Mouse (Mus musculus) ovary, postnatal 10 days (tissue): ENCODE measurements around the gene Pcbp2.

Experiments
- DNase-seq: peaks from one replicate; pipeline ENCODE4 v3.0.0; 2022; ENCODE audit warnings: low spot score

Gene Pcbp2

DNA sequence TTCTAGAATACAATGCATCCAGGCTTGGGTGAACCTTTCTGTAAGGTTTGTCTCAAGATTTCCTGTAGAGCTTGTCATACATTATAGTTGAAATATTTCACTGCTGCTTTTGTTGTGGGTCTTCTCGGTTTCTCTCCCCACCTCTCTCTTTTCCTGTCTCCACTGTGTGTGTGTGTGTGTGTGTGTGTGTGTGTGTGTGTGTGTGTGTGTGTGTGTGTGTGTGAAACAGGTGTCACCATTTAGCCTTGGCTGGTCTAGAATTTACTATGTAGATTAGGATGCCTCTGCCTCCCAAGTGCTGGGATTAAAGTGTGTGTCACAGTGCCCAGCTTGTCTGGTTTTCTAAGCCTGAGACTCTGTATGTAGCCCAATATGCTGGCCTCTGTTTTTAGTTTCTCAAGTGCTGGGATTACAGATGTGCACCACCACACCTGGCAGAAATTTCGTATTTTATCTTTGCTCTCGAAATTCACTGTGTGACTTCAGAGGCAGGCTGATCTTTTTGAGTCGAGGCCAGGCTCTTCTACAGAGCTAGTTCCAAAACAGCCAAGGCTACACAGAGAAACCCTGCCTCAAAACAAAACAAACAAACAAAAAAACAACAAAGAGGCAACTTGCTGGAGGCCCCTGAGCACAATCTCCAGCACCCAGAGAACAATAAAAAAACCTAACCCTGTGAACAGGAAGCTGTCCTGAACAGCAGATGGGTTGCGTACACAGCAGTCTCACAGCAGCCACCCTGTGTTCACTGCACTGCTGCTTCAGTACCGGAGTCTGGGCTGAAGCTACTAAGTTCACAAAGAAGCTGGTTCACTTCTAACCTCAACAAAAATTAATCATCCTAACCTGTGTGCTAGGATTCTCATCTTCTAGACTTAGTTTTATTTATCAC lies 56.0 kb downstream of the Pcbp2 start:
- DNase-seq = no peak

DNA sequence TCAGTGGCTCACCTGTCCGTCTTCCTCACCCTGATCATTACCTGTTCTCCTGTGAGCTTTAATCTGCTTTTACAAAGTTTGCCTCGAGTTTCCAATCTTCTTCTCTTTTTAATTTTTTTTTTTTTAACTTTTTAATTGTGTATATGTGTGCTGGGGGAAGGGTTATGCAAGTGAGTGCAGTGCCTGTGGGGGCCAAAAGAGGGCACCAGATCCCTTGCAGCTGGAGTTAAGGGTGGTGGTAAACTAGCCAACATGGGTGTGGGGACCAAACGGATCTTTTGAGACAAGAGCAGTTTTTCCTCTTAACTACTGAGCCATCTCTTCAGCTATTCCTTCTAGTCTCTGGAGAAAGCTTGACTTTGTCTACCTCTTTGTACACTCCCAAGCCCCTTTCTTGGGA lies 57.6 kb downstream of the Pcbp2 start:
- DNase-seq = no peak

DNA sequence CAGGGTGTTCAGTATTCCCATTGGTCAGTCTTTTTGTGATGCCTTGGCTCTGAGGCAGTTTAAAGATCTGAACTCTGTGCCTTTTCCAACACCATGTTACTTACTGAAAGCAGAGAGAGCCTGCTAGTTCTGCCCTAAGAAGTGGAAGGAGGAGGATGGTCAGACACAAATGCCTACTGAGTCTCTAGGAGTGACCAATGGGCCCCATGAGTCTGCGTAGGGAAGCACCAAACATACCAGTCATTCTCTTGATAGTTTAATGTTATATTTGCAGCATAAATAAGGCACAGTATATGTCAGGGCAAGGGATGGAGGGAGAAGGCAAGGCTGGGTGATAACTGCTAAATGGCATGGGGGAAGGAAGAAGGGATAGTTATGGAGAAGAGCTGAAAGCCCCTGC lies 58.1 kb downstream of the Pcbp2 start:
- DNase-seq = no peak

DNA sequence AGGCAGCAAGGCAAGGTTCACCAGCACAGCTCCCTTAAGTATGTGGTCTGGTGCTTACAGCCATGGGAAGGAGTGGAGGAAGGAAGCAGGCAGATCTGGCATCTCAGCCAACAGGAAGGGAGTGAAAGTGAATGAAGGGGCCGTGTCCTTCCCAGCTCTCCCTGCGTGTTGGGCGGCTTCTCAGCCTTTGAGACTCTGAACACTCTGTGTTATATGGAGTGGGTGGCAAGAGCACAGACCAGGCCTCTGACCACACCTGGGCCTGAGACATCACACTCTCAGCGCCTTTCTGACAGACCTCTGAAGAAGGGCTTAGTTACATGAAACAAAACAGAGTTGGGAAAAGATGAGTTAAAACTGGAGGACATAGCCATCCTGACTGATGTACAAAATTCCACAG lies 60.2 kb downstream of the Pcbp2 start:
- DNase-seq = no peak

DNA sequence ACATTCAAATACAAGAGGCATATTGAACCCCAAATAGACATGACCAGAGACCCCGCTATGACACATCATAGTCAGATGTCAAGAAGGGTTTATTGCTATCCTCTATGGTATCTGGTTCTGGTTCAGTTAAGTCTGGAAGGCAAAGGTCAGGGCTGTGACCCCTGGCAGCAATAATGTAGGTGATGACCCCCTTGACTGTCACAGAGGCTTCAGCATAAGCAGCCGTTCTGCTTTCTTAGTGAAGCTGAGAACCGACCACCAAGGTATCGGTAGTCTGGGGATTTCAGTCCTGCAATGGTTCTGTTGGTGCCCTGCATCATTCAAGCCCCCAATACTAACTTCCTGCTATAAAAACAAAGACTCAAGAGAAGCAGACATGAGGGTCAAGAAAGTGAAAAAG lies 61.2 kb downstream of the Pcbp2 start:
- DNase-seq = no peak

DNA sequence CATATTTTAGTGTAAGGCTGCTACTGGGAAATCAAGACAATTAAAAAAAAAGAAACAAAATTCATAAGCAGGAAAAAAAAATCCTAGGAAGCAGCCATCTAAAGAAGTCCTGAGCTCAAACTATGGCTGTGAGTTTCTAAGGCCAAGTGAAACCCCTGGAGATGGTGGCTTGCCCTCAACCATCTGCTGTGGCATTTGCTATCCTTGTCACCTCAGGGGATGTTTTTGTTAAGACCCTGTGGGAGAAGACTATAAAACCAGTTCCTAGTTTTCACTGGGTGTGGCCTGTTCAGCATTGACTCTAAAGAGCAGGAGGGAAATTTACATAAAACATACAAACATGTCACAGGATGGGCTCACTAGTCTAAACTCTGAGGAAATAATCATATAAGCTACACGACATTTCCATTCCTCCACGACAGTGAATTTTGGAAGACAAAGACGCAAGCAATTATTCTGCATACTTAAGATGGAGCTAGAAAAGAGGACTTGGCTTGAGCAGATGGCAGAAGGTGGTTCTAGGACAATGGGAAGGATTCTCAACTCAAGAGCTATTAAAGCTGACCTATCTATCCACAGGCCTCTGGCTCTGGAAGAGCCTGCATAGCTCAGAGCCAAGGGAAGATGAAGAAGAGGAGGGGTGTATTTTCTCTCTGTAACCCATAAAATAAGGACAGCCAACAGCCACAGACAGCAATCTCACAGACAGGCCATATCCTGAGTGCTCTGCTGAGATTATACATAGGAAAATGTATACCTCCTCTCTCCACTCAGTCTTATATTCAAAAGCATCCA lies 62.0 kb downstream of the Pcbp2 start:
- no peak for DNase-seq

DNA sequence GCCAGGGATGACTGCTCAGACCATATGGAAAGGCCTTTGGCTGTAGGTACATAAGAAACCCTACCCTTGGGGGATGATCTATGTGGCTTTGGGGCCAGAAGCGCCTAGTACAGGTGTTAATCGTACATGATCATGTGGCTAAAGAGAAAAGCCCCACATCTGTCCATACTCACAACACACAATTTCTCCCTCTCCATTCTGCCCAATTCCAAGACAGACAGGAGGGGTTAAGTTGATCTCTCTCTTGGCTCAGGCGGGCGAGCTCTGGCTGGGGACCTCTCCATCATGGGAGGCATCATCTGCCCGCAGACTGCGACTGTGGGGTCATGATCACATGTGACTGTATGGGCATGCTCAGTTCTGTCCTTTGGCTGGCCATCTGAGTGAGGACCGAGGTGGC lies 63.6 kb downstream of the Pcbp2 start:
- no peak for DNase-seq

DNA sequence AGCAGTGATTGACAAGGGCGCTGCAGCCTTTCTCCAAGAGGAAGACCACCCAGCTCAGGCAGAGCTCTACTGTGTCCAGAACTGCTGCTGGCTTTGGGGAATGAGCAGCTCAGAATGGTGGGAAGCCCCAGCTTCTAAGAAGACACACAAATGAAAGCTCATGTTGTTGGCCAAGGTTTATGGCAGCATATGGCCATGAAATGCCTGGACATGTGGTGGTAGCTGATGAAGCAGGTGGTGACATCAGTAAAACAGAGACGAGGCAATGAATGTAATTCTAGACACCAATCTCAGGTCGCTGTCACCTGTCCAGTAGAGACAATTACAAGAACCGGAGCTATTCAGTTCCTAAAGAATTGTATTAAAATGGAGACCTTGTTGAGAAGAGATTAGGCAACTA lies 74.5 kb downstream of the Pcbp2 start:
- no peak for DNase-seq

DNA sequence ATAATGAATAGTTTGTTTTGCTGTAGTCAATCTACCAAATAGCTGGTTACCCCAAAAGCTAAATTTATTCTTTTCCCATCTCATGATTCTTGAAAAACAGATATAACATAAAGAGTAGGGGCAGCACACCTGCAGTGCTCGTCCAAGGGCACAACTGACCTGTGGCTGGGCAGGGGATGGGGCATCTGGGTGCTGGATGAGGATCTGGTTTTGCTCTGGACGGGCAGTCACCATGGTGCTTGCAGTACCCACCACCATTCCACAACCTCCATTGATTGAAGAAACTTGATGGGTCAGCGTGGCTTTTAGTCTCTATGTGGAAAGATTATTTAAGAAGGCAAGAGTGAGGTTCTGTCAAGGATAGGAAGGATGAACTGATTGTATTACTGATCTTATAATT lies 75.9 kb downstream of the Pcbp2 start:
- DNase-seq = no peak

DNA sequence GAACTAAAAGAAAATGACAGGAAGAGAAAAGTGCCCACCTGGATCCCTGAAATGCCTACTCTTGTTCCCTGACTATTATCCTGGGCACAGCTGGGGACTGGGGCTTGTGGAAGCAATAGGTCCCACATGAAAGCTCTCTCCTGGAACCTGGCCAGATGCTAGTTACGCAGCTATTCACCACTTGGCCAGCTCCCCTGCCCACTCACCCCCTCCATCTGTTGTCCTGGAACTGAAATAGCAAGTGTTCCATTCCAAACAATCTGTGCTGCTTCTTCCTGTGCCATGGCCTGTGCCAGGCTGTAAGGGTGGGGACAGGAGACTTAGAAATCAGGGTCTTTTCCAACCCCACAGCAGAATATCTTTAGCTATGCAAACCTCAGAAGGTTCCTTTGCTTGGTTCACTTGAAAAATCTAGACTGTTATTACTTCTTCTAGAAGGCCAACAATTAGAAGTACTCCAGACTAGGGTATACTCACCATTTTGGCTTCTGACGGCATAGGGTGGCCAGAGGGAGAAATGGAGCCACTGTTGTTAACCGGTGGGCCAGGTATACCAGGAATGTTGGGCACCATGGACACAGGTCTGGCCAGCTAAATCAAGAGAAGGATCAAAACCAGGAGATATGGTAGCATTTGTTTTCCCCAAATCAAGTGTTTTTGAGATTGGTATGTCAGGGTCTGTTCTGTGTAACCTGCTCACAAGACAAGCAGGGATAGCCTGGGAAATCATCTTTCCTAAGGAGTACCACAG lies 76.5 kb downstream of the Pcbp2 start:
- no peak for DNase-seq

DNA sequence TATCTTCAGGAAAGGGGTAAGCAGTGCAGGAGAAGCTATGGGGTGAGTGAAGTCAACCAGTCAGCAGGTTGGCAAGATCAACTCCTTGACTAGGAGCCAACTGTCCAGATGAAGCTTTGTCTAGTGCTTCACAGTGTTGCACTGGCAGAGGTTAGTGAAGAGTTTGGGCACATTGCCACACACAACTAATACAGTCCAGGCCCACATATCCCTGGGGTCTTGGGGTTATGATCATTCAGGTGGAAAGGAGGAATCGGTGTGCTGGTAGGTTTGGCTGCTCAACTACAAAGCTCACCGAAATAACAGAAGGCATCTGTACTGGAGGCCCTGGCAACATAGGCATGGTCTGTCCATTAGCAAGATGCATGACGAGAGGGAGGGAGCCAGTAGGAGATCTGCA lies 77.1 kb downstream of the Pcbp2 start:
- DNase-seq = no peak
